11 mouse cellular contexts compared by ENCODE assay signal in the genomic region with DNA sequence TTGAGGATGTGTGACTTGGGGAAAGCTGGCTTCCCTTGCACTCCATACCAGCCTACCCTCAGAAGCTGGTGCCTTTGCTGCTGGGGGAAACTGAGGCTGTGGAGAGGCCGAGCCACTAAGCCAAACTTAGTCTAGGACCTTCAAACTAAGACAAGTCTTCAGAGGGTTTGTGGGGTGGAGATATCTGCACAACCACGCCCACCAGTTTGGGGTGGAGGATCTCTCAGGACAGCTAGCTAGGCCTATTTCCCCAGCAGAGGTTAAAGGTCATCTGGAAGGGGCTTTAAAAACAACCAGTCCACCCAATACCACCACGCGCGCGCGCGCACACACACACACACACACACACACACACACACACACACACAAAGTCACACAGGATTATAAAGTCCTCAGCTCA. TPM values are rescaled to one million over a fixed set of nuclear protein-coding genes. Genes with fewer than 3 reads are reported as not detected.
DNase-seq lines count a peak whose midpoint lies in the region; ATAC-seq and TF ChIP-seq lines count a peak whose summit lies in the region.
"Had no signal": no experiment of that assay in that cellular context is flagged by ENCODE, and none has a peak within 500 bp of the region (broad histone marks: within the 10 kb centered on the region; RNA-seq: fewer than 3 reads in every experiment).

No protein-coding gene starts in this region.

- no peak for TF ChIP-seq POLR2A in kidney, adult 2 months (IDR thresholded peaks at IDR 0.05; ENCODE audit: low read depth, low read length)

- intact Hi-C loops in left cerebral cortex, adult 2 months (cut with DNase I) = no loop called here
- intact Hi-C loops in gastrocnemius, postnatal 14 days (cut with DNase I; ENCODE audit: low total_unique reads) = no loop called here

- ATAC-seq in kidney, embryonic 14.5 days (ENCODE audit: low FRiP score, low TSS enrichment) = no peak
- ATAC-seq in embryonic facial prominence, embryonic 11.5 days (replicated peaks; ENCODE audit: insufficient number of reproducible peaks, low FRiP score, low TSS enrichment, low read depth) = no peak
- ATAC-seq in intestine, embryonic 16.5 days = no peak

- peaks cover 16% of the 10 kb centered on the region; the same call in 1 of the 2 replicates for H3K4me1 ChIP-seq in kidney, embryonic 14.5 days (ENCODE audit: control insufficient read depth, insufficient read depth, low read length)
- H3K4me1 ChIP-seq in kidney, adult 2 months (ENCODE audit: control insufficient read depth, insufficient read depth, low read length) = no peaks in the 10 kb centered on the region
- peaks cover 46% of the 10 kb centered on the region for H3K4me1 ChIP-seq in E14TG2a.4 (replicated peaks; ENCODE audit: low read depth, low read length)
- peaks cover 13% of the 10 kb centered on the region for H3K4me1 ChIP-seq in embryonic facial prominence, embryonic 11.5 days (ENCODE audit: control insufficient read depth, insufficient read depth, low read length)
- H3K4me1 ChIP-seq in intestine, embryonic 16.5 days (ENCODE audit: control insufficient read depth, insufficient read depth, low read length) = peaks cover 6% of the 10 kb centered on the region; the same call in 1 of the 2 replicates

- no peaks in the 10 kb centered on the region for H3K27me3 ChIP-seq in kidney, embryonic 14.5 days (ENCODE audit: control insufficient read depth, insufficient read depth, low read length)
- no peaks in the 10 kb centered on the region for H3K27me3 ChIP-seq in kidney, adult 2 months (replicated peaks; ENCODE audit: control insufficient read depth, insufficient read depth, low read length)
- peaks cover 74% of the 10 kb centered on the region for H3K27me3 ChIP-seq in E14TG2a.4 (ENCODE audit: insufficient read depth, low read length)
- H3K27me3 ChIP-seq in embryonic facial prominence, embryonic 11.5 days (ENCODE audit: control insufficient read depth, insufficient read depth, low read length) = no peaks in the 10 kb centered on the region
- H3K27me3 ChIP-seq in intestine, embryonic 16.5 days (replicated peaks; ENCODE audit: control insufficient read depth, insufficient read depth, low read length) = peaks cover 32% of the 10 kb centered on the region

- no peaks in the 10 kb centered on the region for H3K9me3 ChIP-seq in kidney, embryonic 14.5 days (ENCODE audit: control insufficient read depth, low read length)
- no peaks in the 10 kb centered on the region for H3K9me3 ChIP-seq in E14TG2a.4 (ENCODE audit: low read length)
- no peaks in the 10 kb centered on the region for H3K9me3 ChIP-seq in embryonic facial prominence, embryonic 11.5 days (replicated peaks; ENCODE audit: control insufficient read depth, low read length)
- H3K9me3 ChIP-seq in intestine, embryonic 16.5 days (ENCODE audit: control insufficient read depth, low read length) = no peaks in the 10 kb centered on the region

- no peak overlapping the region for H3K27ac ChIP-seq in kidney, embryonic 14.5 days (ENCODE audit: low read depth, low read length)
- H3K27ac ChIP-seq in kidney, adult 2 months (ENCODE audit: insufficient read depth, low read depth, low read length) = no peak overlapping the region
- peak overlapping the region; percentile 58; the same call in 1 of the 2 replicates for H3K27ac ChIP-seq in embryonic facial prominence, embryonic 11.5 days (replicated peaks; ENCODE audit: low read depth, low read length)
- H3K27ac ChIP-seq in intestine, embryonic 16.5 days (ENCODE audit: low read length) = no peak overlapping the region
- no peak overlapping the region for H3K27ac ChIP-seq in left cerebral cortex, adult 2 months

- H3K9ac ChIP-seq in kidney, embryonic 14.5 days (ENCODE audit: low read depth, low read length) = peak overlapping the region; percentile 63; the same call in 1 of the 2 replicates
- peak overlapping the region; percentile 95 for H3K9ac ChIP-seq in embryonic facial prominence, embryonic 11.5 days (replicated peaks; ENCODE audit: low read length)
- peak overlapping the region; percentile 73; the same call in 1 of the 2 replicates for H3K9ac ChIP-seq in intestine, embryonic 16.5 days (ENCODE audit: low read depth, low read length)

- DNase-seq in kidney, adult 2 months = no peak
- DNase-seq in embryonic facial prominence, embryonic 11.5 days (ENCODE audit: low spot score) = no peak
- no peak for DNase-seq in left cerebral cortex, adult 2 months (ENCODE audit: extremely low spot score in 1 of 2, low spot score in 2 of 2)
- no peak for DNase-seq in layer of hippocampus, adult 9-10 months (ENCODE audit: low spot score)
- no peak for DNase-seq in gastrocnemius, postnatal 14 days
- DNase-seq: cerebellum, postnatal 25 days; lung, adult 2 months had no signal

- peak overlapping the region; percentile 50 for H3K4me3 ChIP-seq in kidney, embryonic 14.5 days (ENCODE audit: low read length)
- no peak overlapping the region for H3K4me3 ChIP-seq in kidney, adult 2 months (ENCODE audit: insufficient read depth, low read depth, low read length)
- peak overlapping the region; percentile 82 for H3K4me3 ChIP-seq in E14TG2a.4 (replicated peaks; ENCODE audit: low read length)
- H3K4me3 ChIP-seq in embryonic facial prominence, embryonic 11.5 days (ENCODE audit: low read depth, low read length) = peak overlapping the region; percentile 80
- H3K4me3 ChIP-seq in intestine, embryonic 16.5 days (ENCODE audit: low read length) = no peak overlapping the region
- no peak overlapping the region for H3K4me3 ChIP-seq in left cerebral cortex, adult 2 months

- no peaks in the 10 kb centered on the region for H3K36me3 ChIP-seq in kidney, embryonic 14.5 days (ENCODE audit: control insufficient read depth, insufficient read depth, low read length)
- no peaks in the 10 kb centered on the region for H3K36me3 ChIP-seq in kidney, adult 2 months (ENCODE audit: control insufficient read depth, insufficient read depth, low read length)
- H3K36me3 ChIP-seq in E14TG2a.4 (ENCODE audit: insufficient read depth, low read length) = no peaks in the 10 kb centered on the region
- no peaks in the 10 kb centered on the region for H3K36me3 ChIP-seq in embryonic facial prominence, embryonic 11.5 days (replicated peaks; ENCODE audit: control insufficient read depth, insufficient read depth, low read depth, low read length)
- no peaks in the 10 kb centered on the region for H3K36me3 ChIP-seq in intestine, embryonic 16.5 days (ENCODE audit: control insufficient read depth, insufficient read depth, low read length)

- WGBS in kidney, embryonic 14.5 days = 59% methylated on average over 8 of the region's 8 CpGs
- 84% methylated on average over 8 of the region's 8 CpGs for WGBS in kidney, adult 2 months
- WGBS in embryonic facial prominence, embryonic 11.5 days = 36% methylated on average over 8 of the region's 8 CpGs
- WGBS in intestine, embryonic 16.5 days = 73% methylated on average over 8 of the region's 8 CpGs

- peak overlapping the region; percentile 69 for H3K4me2 ChIP-seq in kidney, embryonic 14.5 days (replicated peaks; ENCODE audit: low read depth, low read length)
- peak overlapping the region; percentile 86 for H3K4me2 ChIP-seq in embryonic facial prominence, embryonic 11.5 days (ENCODE audit: low read depth, low read length)
- peak overlapping the region; percentile 93 for H3K4me2 ChIP-seq in intestine, embryonic 16.5 days (ENCODE audit: low read depth, low read length)

- no peak for TF ChIP-seq CTCF in kidney, adult 2 months (conservative IDR thresholded peaks at IDR 0.05; ENCODE audit: insufficient read depth, insufficient read length, low read depth, low read length)
- no peak for TF ChIP-seq CTCF in E14TG2a.4 (conservative IDR thresholded peaks at IDR 0.05; ENCODE audit: low read length)
- no peak for TF ChIP-seq CTCF in left cerebral cortex, adult 2 months (IDR thresholded peaks at IDR 0.05)

RNA-seq across cellular contexts. Expression of gene Prrx2, which starts 11.5 kb away (rescaled TPM):
- polyA plus RNA-seq in kidney, embryonic 14.5 days (2014; fragmentation: Nextera tagmentation; extraction: Ambion mirVana) = 15.3 and 20.1 TPM in 2 replicates
- 4.7 and 6.7 TPM in 2 replicates for polyA plus RNA-seq in kidney, adult 2 months (2012; rRNA removed)
- 106 and 109 TPM in 2 replicates for polyA plus RNA-seq in embryonic facial prominence, embryonic 11.5 days (2014; fragmentation: Nextera tagmentation; extraction: Ambion mirVana)
- polyA plus RNA-seq in intestine, embryonic 16.5 days (2015; fragmentation: Nextera tagmentation; extraction: Ambion mirVana) = 1.6 and 1.9 TPM in 2 replicates
- 1 to 10 TPM; 1.5 to 1.7 TPM for total RNA-seq in left cerebral cortex, adult 2 months (2021)
- 1 to 10 TPM; 2.0 to 3.5 TPM for total RNA-seq in gastrocnemius, postnatal 14 days (2021)
- total RNA-seq: MEL had no signal

RNA-seq across cellular contexts. Expression of gene Asb6, which starts 16.1 kb away (rescaled TPM):
- polyA plus RNA-seq in kidney, embryonic 14.5 days (2014; fragmentation: Nextera tagmentation; extraction: Ambion mirVana) = 29.7 and 33.3 TPM in 2 replicates
- 24.5 and 35.2 TPM in 2 replicates for polyA plus RNA-seq in kidney, adult 2 months (2012; rRNA removed)
- 27.6 and 35.7 TPM in 2 replicates for polyA plus RNA-seq in embryonic facial prominence, embryonic 11.5 days (2014; fragmentation: Nextera tagmentation; extraction: Ambion mirVana)
- polyA plus RNA-seq in intestine, embryonic 16.5 days (2015; fragmentation: Nextera tagmentation; extraction: Ambion mirVana) = 24.0 and 24.5 TPM in 2 replicates
- total RNA-seq in left cerebral cortex, adult 2 months (2021) = 10 to 100 TPM; 35.4 to 40.5 TPM
- total RNA-seq in gastrocnemius, postnatal 14 days (2021) = 1 to 10 TPM; 7.0 to 7.5 TPM

RNA-seq across cellular contexts. Expression of gene Ntmt1, which starts 38.6 kb away (rescaled TPM):
- polyA plus RNA-seq in kidney, embryonic 14.5 days (2014; fragmentation: Nextera tagmentation; extraction: Ambion mirVana) = 95.6 and 101 TPM in 2 replicates
- polyA plus RNA-seq in kidney, adult 2 months (2012; rRNA removed) = 26.4 and 27.3 TPM in 2 replicates
- 98.9 and 101 TPM in 2 replicates for polyA plus RNA-seq in embryonic facial prominence, embryonic 11.5 days (2014; fragmentation: Nextera tagmentation; extraction: Ambion mirVana)
- 76.3 and 87.4 TPM in 2 replicates for polyA plus RNA-seq in intestine, embryonic 16.5 days (2015; fragmentation: Nextera tagmentation; extraction: Ambion mirVana)
- 10 to 100 TPM; 35.2 to 38.8 TPM for total RNA-seq in left cerebral cortex, adult 2 months (2021)
- 10 to 100 TPM; 17.0 to 20.8 TPM for total RNA-seq in gastrocnemius, postnatal 14 days (2021)

RNA-seq across cellular contexts. Expression of gene 1700001O22Rik, which starts 42.8 kb away (rescaled TPM):
- polyA plus RNA-seq in kidney, embryonic 14.5 days (2014; fragmentation: Nextera tagmentation; extraction: Ambion mirVana) = 3.8 and 4.2 TPM in 2 replicates
- 1.7 and 4.1 TPM in 2 replicates for polyA plus RNA-seq in kidney, adult 2 months (2012; rRNA removed)
- polyA plus RNA-seq in embryonic facial prominence, embryonic 11.5 days (2014; fragmentation: Nextera tagmentation; extraction: Ambion mirVana) = 1.8 and 3.6 TPM in 2 replicates
- polyA plus RNA-seq in intestine, embryonic 16.5 days (2015; fragmentation: Nextera tagmentation; extraction: Ambion mirVana) = 0.99 and 1.2 TPM in 2 replicates
- 10 to 100 TPM in 1 of 2 experiments, 1 to 10 TPM in 1; 9.9 to 12.6 TPM for total RNA-seq in left cerebral cortex, adult 2 months (2021)
- total RNA-seq in gastrocnemius, postnatal 14 days (2021) = under 1 TPM; 0.44 to 0.45 TPM

Comparison
In these comparisons a context has a peak if more than half of its experiments do, and no peak if none do; other contexts are left out.
1. H3K4me3 ChIP-seq: peak in kidney, embryonic 14.5 days (single experiment), E14TG2a.4 (single experiment) and embryonic facial prominence, embryonic 11.5 days (single experiment); none in kidney, adult 2 months (single experiment), intestine, embryonic 16.5 days (single experiment) and left cerebral cortex, adult 2 months (single experiment).
2. Peak in every context shown above with its lines, with median percentiles within 50 percentile points of each other: H3K4me2 ChIP-seq and H3K9ac ChIP-seq.